Mouse (Mus musculus): ENCODE results near the gene M6pr. TPM values are rescaled to one million over a fixed set of nuclear protein-coding genes. Genes with fewer than 3 reads are reported as not detected.

The M6pr gene
- 234 TPM for polyA plus RNA-seq (2014; fragmentation: Illumina TruSeq; extraction: RNeasy Lipid Tissue Mini Kit (QIAGEN cat#74804))

DNA sequence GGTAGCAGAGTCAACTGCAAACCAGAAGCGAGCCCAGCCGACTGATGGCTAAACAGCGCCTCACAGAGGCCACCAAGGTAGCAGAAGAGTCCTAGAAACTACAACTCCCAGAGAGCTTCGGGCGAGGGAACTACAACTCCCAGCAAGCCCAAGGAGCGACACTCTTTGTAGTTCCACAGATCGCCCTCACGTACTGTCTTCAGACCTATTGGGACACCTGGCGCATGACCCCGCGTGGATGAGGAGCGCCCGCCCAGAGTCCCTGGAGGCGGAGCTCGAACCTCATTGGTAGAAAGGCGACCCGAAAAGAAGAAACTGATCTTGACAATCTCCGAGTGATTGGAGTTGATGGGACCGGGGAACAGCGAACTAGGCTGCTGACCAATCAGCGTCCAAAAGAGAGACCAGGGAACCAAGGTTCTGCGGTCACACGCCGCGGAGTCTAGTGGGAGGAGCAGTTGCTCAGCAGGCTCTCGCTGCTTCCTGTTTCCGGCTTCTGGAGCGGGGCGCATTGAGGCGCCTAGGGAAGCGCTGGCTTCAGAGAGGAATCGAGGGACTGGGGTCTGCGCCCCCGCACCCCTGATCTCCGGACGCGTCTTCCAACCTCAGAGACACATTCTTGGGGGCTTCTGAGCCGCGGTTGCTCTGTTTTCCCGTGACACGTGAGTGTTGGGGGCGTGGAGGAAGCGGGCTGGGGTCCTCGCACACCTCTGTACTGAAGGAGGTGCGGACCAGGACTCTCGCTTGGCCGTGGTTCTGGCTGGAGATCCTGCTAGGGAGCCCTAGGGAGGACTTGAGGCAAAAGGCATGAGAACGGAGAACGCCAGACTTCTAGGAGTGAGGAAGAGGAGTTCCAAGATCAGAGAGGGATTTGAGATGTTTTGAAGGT is at the start of gene M6pr:
M6pr (plus strand) TSS at position 216 of the 889 bp plus-strand sequence.

GRCm38 (mm10) chr6:122282782-122283181 is 25.7 kb upstream of the M6pr start, which contains the start of gene Klrg1:
Gene Klrg1 (minus strand): TSS chr6:122282882.

GRCm38 (mm10) chr6:122340349-122341000 is 32.0 kb downstream of the M6pr start, which contains the start of gene Phc1:
Gene Phc1 (minus strand): TSS chr6:122340561.

Other genes with a start within 250 kb of the M6pr start
- 0.34 TPM for gene Klrg1, start 25.8 kb upstream of the M6pr start, polyA plus RNA-seq (2014; fragmentation: Illumina TruSeq; extraction: RNeasy Lipid Tissue Mini Kit (QIAGEN cat#74804))
- 4.2 TPM for gene Phc1, start 31.8 kb downstream of the M6pr start, polyA plus RNA-seq (2014; fragmentation: Illumina TruSeq; extraction: RNeasy Lipid Tissue Mini Kit (QIAGEN cat#74804))
- gene Rimklb, start 190.0 kb downstream of the M6pr start, polyA plus RNA-seq (2014; fragmentation: Illumina TruSeq; extraction: RNeasy Lipid Tissue Mini Kit (QIAGEN cat#74804)): 81.0 TPM
- 33.2 TPM for gene Mfap5, start 197.1 kb downstream of the M6pr start, polyA plus RNA-seq (2014; fragmentation: Illumina TruSeq; extraction: RNeasy Lipid Tissue Mini Kit (QIAGEN cat#74804))
- gene Aicda, start 245.1 kb downstream of the M6pr start, polyA plus RNA-seq (2014; fragmentation: Illumina TruSeq; extraction: RNeasy Lipid Tissue Mini Kit (QIAGEN cat#74804)): 4.4 TPM